Mouse (Mus musculus) T-cell, adult 66 days (primary cell): ENCODE results near the gene Ppm1g. TPM values are rescaled to one million over a fixed set of nuclear protein-coding genes. Genes with fewer than 3 reads are reported as not detected.

Experiments
- total RNA-seq, 2 experiments: library from RNA; stranded (reverse); gene quantifications; 3 replicates in 1 of 2; 4 replicates in 1 of 2; pipeline ENCODE4 v1.2.4; 2023

Ppm1g gene
- total RNA-seq = 100 to 1,000 TPM; 134 to 136 TPM

DNA sequence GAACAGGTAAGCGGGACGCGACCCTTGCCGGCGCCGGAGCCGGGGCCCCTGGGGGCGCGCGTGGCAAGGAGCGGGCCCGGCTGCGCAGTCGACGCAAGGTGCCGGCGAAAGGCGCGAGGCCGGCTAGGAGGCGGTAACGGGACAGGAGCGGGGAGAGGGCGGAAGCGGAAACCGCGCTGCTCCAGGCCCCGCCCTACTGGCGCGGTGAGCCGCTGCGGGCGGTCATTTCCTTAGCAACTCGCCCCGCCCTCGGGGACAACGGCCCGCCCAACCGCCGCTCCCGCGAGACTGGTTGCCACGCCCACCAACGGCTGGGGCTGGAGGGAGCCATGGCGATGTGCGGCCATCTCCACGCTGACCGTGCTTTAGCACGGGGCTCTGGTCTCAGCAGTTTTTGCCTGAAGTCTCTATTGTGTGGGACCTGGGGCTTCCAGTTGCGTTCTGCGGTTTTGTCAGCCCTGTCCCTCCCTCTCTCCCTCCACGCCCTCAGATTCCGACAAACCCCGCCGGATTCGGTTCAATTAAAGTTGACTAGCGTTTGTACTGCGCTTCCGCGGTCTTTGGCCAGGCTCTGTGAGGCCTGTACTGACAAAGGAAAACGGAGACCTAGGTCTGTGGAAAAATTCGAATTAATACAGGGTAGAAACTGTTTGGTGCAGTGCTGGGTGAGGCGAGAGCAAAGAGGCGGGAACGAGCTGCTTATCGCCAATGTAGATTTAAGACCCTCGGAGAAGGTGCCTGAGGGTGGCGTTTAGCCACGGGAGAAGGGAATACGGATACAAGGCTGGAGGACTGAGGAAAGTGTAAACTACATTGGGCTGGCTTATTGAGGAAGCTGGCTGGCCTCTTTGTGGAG is at the start of gene Ppm1g:
Gene Ppm1g (minus strand): TSS at position 240 of the 856 bp plus-strand sequence.

GRCm38 (mm10) chr5:31251541-31252101 is 31.1 kb upstream of the Ppm1g start, which contains the start of gene Krtcap3:
Krtcap3 (plus strand) TSS chr5:31251691.

DNA sequence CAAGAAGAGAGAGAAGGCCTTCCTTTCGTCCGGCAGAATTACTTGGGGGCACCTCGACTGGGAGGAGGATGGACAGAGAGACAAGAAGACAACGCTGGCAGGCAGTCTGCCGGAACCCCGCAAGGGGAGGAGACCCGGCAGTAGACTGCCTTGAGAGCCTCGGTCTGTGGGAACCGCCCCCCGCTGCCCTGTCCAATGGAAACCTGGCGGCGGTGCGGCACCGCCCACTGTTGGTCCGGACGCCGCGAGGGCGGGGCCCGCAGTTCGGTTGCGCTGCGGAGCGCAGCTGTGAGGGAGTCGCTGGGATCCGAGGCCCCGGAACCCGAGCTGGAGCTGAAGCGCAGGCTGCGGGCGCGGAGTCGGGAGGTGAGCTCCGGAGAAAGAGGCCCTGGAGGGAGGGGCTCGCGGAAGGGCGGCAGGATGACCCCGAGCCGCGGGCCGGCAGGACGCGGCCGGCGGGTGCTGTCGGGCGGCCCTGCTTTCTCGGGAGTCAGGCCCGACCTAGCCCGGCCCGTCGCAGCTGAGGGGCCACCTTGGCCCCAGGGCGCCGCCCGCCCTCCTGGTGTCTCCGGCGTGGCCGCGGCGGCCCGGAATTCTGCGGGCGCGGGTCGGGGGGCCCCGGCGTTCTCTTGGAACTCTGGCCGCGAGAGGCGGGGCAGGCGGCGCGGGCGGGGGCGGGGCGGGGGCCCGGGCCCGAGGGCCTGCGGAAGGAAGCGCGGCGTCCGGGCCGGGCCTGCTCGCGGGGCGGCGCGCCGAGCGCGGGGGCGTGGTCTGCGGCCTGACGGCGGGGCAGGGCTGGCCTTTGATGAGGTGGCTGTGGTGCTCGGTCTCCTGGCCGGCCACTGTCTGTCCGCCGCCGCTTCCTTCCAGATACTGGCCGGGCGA is 20.4 kb upstream of the Ppm1g start, which contains the start of the genes Nrbp1 and Gm9970:
Gene Nrbp1 (plus strand): TSS at position 228 of the 885 bp plus-strand sequence.
Gene Gm9970 (minus strand): TSS at position 596 of the 885 bp plus-strand sequence.

DNA sequence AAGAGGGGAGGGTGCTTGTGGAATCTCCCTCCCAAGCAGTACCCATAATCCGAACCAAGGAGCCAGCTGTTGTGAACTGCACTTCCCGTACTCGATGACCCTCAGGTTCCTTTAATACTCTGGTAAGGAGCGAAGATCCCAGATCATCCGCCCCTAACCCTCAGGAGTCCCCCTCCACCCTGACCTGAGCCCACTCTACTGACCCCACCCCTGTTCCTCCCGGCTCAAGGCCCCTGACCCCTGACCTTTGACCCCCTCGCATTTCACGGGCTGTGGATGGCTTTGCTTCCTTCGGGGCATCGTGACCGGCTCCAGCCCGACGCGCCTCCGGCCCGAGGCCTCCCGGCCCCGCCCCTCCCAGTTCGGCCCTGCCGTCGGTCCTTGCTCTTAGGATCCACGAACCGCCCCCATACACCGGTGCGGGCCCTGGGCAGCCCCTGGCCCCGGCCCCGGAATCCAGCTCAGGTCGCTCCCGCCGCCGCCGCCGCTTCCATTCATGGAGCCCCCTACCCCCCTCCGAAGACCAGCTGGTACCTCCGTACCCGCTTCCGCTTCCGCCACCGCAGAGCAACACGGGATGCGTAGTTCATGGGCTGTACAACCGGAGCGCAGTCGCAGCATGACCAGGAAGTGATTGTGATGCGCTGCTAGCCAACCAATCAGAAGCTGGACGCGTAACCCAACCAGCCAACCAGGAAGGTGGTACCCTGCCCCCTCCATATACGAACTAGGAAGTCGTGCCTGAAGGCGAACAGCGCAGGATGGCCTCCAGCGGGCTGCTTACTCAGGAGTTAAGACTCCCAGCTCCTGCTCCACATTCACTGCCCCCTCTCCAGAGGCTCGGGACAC is 18.5 kb downstream of the Ppm1g start, which contains the start of gene Zfp513:
Gene Zfp513 (minus strand): TSS at position 562 of the 849 bp plus-strand sequence.

GRCm38 (mm10) chr5:31192939-31193630 is 27.4 kb downstream of the Ppm1g start, which contains the start of the genes Snx17 and Eif2b4:
Snx17 (plus strand) TSS chr5:31193227.
Eif2b4 (minus strand) TSS chr5:31193430.

DNA sequence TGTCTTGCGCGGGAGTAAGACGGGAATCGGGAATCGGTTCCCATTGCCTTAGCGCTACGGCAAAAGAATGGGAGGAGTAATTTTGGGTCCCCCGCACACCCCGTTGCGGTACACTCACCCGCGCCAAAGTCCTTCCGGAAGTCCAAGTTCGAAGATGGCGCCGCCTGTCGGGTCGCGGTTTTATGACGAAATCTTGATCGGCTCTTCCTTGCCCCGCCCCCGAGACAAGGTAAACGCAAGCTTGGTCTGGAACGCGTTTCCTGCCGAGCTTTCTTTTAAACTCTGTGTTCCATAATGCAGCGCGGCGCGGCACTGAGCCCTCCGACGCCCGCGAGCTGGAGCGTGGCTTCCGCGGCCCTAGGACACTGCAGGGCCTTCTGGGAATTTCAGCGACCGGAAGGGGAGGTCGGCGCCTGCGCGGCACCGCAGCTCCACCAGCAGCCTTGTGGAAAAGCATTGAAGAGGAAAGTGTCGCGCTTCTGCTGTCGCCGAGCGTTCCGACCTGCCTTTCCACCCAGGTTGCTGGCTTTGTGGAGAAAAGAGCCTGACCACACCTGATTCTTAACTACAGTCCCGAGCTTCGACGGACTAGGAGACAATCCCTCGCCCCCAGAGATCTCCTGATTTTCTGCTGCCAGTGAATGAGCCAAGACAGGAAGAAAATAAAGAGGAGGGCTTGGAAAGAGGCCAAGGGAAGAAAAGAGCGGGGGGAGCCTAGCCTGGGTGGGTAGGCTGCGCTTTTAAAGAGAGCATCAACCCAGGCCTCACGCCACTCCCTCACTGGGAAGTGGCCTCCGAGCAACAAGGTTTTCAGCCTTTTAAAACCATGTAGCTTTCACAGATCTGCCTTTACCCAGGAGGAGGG is 40.5 kb downstream of the Ppm1g start, which contains the start of the genes Gm29609 and Gtf3c2:
Gene Gm29609 (minus strand): TSS at position 146 of the 865 bp plus-strand sequence.
Gene Gtf3c2 (minus strand): TSS at position 379 of the 865 bp plus-strand sequence.

GRCm38 (mm10) chr5:31154152-31154553 is 66.3 kb downstream of the Ppm1g start, which contains the start of gene Mpv17:
Mpv17 (minus strand) TSS chr5:31154251.

Other genes with a start within 250 kb of the Ppm1g start
- gene Atraid, start 172.4 kb downstream of the Ppm1g start, total RNA-seq = 10 to 100 TPM; 28.9 to 36.2 TPM
- gene Slc5a6, start 171.8 kb downstream of the Ppm1g start, total RNA-seq = 10 to 100 TPM; 11.3 to 11.4 TPM
- gene Cad, start 165.9 kb downstream of the Ppm1g start, total RNA-seq = 10 to 100 TPM; 57.5 to 68.5 TPM
- not detected for gene Dnajc5g, start 114.4 kb downstream of the Ppm1g start, total RNA-seq
- gene Slc30a3, start 112.5 kb downstream of the Ppm1g start, total RNA-seq = under 1 TPM in 1 of 2 experiments, not detected in 1; 0.30 TPM
- gene Trim54, start 104.0 kb downstream of the Ppm1g start, total RNA-seq = not detected
- gene Ucn, start 81.9 kb downstream of the Ppm1g start, total RNA-seq = not detected
- gene Mpv17, start 66.4 kb downstream of the Ppm1g start, total RNA-seq = 10 to 100 TPM; 19.5 to 25.3 TPM
- 1 to 10 TPM; 7.3 to 7.7 TPM for gene Gm29609, start 40.8 kb downstream of the Ppm1g start, total RNA-seq
- 100 to 1,000 TPM; 163 to 187 TPM for gene Gtf3c2, start 40.5 kb downstream of the Ppm1g start, total RNA-seq
- 10 to 100 TPM; 72.2 to 74.2 TPM for gene Snx17, start 27.5 kb downstream of the Ppm1g start, total RNA-seq
- 10 to 100 TPM; 38.2 to 38.9 TPM for gene Eif2b4, start 27.3 kb downstream of the Ppm1g start, total RNA-seq
- 10 to 100 TPM; 31.7 to 31.8 TPM for gene Zfp513, start 18.4 kb downstream of the Ppm1g start, total RNA-seq
- gene Nrbp1, start 20.2 kb upstream of the Ppm1g start, total RNA-seq = 100 to 1,000 TPM; 162 to 163 TPM
- gene Gm9970, start 20.5 kb upstream of the Ppm1g start, total RNA-seq = not detected
- 10 to 100 TPM; 17.3 to 30.1 TPM for gene Krtcap3, start 31.0 kb upstream of the Ppm1g start, total RNA-seq
- gene Ift172, start 70.4 kb upstream of the Ppm1g start, total RNA-seq = 10 to 100 TPM; 14.2 to 18.8 TPM
- gene Fndc4, start 75.4 kb upstream of the Ppm1g start, total RNA-seq = not detected
- gene Gckr, start 76.8 kb upstream of the Ppm1g start, total RNA-seq = not detected
- 10 to 100 TPM; 38.2 to 40.7 TPM for gene Zfp512, start 231.7 kb upstream of the Ppm1g start, total RNA-seq